Mouse (Mus musculus) erythroblast, embryonic 14.5 days (primary cell): Measurements from ENCODE around the gene Trappc2l.

Experiments used
- GATA1 ChIP-seq: IDR thresholded peaks from 2 replicates; pipeline ENCODE4 v1.6.1; 2012; ENCODE audit warnings: low read length, inconsistent platforms, mixed read lengths
- TAL1 ChIP-seq: IDR thresholded peaks from 3 replicates; pipeline ENCODE4 v1.6.1; 2012; ENCODE audit warnings: low read length, inconsistent platforms, mixed read lengths

- TF ChIP-seq GATA1: no peak
- no peak for TF ChIP-seq TAL1
These were observed 47.3 kb downstream of the Trappc2l start for GRCm38 (mm10) chr8:122658807-122659160.
